Mouse (Mus musculus) embryo, embryonic 10 days (tissue): ENCODE results near the gene Fam92a.
"Not testable (repeated sequence)": the region's sequence is repeated elsewhere in the genome, so short reads cannot be mapped to it uniquely, and the experiment has no call there.

Experiments
- DNase-seq: peaks from one replicate; pipeline ENCODE4 v3.0.0-alpha.2; 2015; ENCODE audit warnings: low spot score

Fam92a gene

GRCm38 (mm10) chr4:12171318-12172091, at the start of gene Fam92a:
Gene Fam92a (minus strand): TSS chr4:12172015.
- DNase-seq, result peak; percentile 72

- no peak for DNase-seq
Observed at GRCm38 (mm10) chr4:12178992-12179391, 7.2 kb upstream of the Fam92a start.

DNA sequence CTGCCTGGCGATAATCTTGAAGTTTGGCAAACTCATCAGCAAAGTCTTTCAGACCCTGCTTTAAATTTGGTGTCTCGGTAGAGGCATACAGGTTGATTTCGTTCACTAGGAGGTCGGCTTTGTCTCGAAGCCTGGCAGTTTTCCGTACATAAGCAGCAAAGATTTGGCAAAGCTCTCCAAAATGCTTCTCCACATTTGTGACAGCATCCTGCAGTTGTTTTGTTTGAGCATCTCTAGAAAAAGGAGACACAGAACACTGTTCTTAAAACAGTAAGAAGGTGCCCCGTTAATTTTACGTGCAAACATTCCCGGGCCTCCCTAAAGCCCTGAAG, 863 bp downstream of the Fam92a start:
- no peak for DNase-seq

GRCm38 (mm10) chr4:12147660-12148059, 24.2 kb downstream of the Fam92a start:
- DNase-seq, result no peak

DNA sequence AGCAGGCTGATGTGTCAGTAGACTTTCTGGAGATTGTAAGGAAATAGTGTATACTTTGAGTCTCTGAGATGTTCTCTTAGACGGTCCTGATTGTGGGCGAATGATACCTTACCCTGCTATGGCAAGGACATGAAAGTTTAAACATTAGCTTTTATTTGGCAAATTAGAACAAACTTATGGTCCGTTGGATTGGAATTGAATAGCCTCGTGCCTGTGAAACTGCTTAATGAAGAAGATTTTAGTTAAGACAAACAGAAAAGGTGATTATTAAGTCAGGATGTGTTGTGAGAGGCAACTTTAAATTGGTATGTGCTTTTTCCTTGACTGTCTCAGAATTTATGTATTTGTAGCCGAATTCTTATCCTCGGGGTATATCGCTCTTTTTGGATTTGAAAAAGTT, 30.3 kb downstream of the Fam92a start:
- DNase-seq, result not testable (repeated sequence)

DNA sequence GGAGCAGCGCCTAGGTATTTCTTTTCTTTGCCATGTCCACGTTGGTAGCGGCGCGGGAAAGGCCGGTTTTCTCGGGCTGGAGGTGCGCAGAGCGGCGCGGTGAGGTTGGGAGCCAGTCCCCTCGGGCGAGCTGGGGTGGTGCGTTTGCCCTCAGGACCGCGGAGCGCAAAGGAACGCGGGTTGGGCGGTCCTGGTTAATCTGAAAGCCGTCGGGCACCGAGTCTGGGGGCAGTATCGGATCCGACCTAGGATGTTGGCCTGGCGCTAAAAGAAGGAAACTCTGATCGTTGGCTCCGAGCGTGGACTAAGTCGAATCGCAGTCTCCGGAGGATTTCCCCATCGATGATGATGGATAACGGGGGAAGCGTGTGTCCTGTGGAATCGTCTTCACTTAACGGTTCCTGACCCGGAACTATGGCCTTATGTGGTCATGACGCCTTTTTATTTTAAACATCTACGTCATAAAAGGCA, 31.2 kb downstream of the Fam92a start:
- DNase-seq, result peak; percentile 6

DNA sequence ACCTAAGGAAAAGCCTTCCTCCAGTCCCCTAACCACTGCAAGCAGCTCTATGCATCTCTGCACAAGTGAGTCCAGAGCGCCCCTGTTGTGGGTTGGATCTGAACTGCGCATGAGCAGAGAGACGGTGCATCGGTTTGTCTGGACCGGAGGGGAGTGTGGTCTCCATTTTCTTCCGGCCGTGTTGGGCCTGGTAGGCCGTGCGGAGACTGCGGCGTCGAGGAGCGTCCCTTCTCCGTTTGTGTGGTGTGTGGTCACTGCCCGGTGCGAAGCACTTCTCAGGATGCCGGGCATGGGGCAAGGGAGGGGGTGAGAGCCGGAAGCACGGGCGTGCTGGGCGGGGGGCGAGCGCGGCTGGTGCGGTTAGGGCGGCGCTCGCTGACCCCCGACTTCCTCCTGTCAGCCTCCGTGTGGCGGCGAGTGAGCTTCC, 31.7 kb downstream of the Fam92a start, which contains the start of gene Rbm12b1:
Gene Rbm12b1 (plus strand): TSS at position 124 of the 427 bp plus-strand sequence.
- DNase-seq, result peak; percentile 86
